Mouse (Mus musculus): Measurements from ENCODE around the gene Rnf103.

The Rnf103 gene

DNA sequence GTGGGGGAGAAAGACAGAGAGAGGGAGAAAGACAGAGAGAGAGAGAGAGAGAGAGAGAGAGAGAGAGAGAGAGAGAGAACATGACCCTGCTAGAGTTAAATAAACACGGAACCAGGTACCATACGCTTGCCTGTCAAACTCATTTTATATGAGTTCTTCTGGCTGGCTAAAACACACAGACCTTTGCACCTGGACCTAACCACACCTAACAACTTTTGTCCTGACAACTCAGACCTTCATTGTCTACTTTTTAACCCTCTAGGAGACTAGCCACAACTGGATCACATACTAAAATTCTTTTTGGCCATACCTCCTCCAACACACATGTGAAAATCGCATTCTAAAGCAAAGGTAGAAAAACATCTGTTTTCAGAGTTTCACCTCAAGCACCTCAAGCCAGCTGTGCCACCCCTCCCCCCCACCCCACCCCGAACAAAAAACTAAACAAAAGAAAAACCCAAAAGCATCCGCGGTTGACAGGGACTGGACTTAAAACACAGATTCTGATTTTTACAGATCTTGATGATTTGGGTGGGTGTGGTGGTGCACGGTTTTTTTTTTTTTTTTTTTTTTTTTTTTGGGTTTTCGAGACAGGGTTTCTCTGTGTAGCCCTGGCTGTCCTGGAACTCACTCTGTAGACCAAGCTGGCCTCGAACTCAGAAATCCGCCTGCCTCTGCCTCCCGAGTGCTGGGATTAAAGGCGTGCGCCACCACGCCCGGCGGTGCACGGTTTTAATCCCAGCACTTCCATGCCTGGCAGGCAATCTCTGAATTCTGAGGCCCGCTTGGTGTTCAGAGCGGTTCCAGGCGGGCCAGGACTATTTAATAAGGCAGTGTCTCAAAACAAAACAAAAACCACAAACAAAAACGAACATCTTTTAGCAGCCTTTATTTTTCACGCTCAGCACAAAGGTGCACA, 679 bp upstream of the Rnf103 start:
- DNase-seq = no peak

DNA sequence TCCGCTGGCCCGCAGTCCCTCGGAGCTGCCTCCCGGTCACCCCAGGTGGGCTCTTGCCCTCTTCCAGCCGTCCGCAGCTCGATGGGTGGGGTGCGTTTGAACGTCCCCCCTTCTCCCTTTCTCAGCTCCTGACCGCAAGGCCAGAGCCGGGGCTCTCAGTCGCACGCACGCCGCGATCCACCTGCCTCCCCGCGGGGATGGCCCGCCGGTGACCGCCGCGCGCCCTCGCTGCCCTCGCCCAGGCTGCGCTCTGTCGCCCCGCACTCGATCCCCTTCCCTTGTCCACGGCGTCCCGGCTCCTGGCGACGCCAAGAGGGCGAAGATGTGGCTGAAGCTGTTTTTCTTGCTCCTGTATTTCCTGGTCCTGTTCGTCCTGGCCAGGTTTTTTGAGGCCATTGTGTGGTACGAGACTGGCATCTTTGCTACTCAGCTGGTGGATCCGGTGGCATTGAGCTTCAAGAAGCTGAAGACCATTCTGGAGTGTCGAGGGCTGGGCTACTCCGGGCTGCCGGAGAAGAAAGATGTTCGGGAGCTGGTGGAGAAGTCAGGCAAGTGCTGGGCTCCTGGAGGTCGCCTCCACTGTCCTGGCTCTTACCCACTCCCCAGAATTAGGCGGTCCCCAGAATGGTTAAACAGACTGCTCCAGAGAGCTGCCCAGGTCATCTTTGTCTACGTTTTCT, 787 bp downstream of the Rnf103 start:
- DNase-seq = peak; percentile 53

DNA sequence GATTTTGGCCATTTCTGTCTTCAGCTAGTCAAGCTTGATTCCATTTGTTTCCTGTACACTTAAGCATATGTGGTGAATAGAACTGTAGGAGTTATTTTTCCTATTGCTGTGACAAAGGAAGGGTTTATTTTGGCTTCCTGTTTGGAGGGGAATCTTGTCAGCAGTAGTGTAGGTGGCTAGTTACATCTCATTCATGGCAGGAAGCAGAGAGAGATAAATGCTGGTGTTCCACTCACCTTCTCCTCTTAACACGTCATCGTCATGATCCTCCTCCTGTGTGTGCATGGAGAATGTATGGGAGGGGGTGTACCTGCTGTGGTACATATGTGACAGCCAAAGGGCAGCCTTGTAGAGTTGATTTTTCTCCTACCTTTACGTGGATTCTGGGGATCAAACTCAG, 6.9 kb downstream of the Rnf103 start:
- DNase-seq = no peak

DNA sequence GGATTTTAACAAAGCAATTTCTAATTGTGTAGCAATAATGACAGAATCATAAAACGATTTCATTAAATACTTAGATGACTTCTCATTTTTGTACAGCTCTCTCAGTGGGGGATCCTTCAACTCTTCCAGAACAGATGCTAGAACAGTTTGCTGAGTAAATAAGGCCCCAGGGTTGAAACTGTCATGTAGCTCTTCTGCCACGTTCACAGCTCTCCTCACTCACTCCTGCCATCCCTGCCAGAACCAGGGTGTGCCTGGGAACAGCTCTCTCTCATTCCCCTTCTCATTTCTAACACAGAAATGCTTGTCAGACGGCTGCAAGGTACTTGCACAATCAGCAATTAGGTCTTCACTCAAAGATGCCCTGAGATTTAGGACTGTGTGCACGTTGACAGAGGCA, 9.3 kb downstream of the Rnf103 start:
- DNase-seq = no peak

DNA sequence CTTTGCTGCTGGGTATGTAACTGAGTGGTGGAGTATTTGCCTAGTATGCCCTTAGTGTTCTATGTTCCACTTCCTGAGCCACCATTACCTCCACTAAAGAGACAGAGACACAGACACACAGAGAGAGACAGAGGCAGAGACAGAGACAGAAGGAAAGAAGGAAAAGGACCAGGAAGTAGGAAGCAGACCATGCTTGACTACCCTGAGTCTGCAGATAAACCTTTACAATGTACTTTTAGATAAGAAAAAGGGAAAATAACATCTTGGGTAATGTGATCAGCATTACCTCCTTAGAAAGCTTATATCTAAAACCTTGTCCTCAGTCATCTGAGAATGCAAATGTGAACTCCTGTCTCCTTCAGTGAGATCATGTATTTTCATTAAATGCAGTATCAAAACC, 10.0 kb downstream of the Rnf103 start:
- no peak for DNase-seq

DNA sequence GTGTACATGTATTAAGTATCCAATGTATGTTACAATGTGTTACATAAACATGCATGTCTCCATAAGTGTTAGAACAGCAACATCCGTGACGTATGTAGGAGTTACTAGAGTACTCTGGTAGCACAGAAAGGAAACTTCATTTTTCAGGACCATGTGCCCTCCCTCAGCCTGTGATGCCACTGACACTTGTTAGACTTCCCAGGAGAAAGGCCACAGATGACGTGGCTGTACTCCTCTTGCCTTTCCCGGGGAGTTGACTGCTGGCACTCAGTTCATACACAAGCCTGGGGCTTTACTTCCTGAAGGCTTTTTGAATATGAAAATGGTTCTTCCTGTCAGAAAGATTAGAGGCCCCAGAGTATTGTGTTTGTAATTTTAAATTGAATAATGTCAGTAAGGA, 10.4 kb downstream of the Rnf103 start:
- no peak for DNase-seq

DNA sequence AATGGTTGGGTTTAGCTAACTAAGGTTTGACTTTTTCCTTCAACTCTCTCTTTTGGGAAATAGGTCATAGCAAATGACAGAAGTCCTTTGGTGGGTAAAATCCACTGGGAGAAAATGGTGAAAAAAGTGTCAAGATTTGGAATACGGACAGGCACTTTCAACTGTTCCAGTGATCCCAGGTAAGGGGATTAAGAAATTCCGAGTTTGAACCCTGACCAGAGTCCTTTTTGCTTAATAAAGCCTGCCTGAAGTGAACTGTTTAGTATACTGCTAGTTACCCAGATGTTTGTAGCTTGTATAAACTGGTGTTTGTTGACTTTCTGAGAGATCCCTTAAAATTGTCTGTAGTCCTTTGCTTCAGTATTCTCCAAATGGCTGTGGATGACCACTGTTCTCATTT, 12.0 kb downstream of the Rnf103 start:
- no peak for DNase-seq

DNA sequence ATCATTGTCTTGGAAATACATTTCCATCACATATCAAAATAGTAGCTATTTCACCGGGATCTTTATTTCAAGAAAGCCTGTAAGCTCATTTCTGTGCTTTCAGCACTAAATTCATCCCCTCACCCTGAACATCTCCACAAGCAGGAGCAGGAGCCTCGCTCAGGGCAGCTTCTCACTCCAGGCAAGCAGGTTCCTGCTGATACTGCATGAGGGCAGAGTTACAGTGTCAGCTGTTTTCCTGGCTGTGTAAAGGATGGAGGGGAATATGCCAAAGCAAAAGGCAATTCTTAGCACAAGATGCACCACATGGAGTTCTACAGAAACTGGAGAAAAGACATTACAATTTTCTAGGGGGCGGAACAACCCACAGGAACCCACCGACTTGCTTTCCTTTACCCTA, 25.8 kb downstream of the Rnf103 start:
- DNase-seq = no peak

DNA sequence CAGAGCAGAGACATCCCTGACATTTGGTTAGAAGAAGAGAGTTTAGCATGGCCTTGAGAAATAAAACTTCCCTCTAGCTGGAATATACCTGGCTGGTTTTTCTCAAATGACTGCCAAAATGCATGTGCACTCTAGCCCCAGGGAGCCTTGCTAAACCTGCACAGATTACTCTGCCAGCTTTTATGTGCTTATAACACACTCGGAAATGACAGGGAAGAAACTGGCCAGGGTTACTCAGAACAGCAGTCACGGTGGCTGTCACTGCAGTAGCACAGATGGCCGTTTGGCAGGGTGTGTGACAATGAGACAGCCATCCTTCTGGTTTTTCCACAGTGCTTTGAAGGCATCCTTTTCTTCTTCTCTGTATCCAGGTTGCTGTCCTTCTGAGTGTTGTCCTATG, 31.9 kb downstream of the Rnf103 start:
- DNase-seq = no peak

DNA sequence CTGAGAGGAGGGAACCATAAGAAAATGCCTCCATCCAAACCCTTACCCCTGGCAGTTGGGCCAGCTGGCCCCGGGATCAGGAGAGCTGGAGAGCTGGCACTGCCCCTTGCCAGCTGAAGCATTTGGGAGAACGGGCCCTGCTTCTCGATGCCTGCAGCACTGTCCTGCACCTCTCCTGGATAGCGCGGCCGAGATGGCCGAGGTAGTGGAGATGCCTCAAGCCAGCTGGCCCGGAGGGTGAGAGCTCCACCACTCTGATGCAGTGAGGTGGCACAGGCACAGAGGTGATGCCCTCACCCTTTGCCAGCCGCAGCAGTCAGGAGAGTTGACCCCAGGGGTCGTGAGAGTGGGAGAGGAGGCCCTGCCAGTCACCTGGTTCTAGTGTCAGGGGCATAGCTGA, 33.4 kb downstream of the Rnf103 start:
- DNase-seq = no peak

DNA sequence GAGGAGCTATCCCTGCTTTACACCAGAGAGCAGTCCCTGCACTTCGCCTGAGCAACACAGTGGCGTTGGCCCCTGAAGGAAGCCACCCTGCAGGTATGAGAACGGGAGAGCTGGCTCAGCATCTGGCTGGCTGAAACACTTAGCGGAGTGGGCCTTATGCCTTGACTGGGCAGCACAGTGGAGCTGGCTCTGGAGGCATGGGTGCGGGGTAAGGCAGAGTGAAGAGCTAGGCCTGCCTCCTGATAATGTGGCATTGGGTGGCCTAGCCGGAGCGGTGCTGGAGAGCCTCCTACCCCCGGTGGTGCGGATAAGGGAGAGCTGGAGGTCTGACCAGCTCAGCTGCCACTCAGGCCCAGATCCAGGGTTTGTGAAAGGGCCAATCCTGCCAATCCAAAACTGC, 34.1 kb downstream of the Rnf103 start:
- DNase-seq = no peak

DNA sequence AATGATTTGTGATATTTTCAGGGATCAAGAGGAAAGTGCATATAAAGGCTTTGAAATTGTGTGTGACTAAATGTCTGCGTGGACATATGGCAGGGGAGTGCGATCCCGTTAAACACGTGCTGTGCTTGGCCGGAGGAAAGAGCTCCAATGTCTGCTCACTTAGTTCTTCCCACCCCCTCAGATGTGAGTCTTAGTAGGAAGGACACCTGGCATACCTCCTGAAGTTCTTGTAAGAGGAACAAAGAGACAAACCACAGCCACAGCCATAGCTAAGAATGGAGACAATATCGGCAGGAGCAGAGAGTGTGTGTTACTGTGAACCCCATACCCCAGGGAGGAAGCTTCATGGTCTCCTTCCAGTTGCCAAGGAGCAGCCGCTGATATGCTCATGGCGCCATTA, 36.5 kb downstream of the Rnf103 start:
- no peak for DNase-seq

DNA sequence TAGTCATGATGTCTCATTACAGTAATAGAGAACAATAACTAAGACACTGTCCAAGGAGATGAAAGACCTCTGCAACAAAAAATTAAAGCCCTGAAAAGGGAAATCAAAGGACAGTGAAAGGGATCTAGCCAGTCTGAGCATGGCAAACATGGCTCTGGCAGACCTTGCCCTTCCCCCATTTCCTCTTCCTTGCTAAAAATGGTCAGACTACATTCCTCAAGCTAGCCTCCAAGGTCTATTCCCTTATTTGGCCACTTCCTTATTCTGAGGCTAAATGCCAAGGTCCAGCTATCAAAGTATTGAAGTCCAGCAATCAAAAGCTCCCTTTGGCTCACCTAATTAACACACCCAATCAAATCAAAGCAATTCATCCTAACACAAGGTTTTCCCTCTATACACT, 43.6 kb downstream of the Rnf103 start:
- DNase-seq = no peak

DNA sequence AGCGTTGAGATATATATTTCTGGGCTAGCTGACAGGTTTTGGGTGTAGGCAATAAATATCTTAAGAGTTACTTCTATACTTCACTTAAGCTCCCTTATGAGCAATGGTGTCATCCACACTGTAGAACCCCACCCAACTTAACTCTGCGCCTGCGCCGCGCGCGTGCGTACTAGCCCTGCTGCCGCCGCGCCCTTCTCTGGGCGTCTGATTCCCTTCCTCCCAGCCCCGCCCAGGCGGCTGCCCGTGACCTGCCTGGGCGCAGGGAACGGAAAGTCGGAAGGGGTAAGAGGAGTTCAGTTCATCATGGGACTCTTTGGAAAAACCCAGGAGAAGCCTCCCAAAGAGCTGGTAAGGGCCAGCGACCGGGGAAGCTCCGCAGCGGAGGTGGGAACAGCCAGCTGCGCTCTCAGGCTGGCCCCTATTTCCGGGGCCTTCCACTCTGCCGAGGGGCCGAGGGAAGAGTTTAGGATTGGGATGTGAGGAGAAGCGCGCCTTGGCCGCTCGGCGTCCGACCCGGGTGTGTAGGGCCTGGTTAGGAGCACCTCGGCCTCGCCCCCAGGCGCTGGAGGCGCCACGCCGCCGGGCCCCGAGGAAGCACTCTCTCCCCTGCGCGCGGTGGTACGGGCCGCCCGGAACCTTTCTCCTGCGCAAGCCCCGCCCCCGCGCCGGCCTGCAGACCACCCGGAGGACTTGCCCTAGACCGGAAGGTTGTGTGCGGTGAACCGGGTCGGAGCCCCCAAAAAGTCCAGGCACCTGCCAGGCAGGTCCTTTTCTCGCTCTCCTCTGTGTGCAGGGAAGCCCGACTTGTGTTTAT, 50.2 kb downstream of the Rnf103 start, which contains the start of gene Chmp3:
Chmp3 (plus strand) TSS at position 112 of the 814 bp plus-strand sequence.
- peak; percentile 97 for DNase-seq

DNA sequence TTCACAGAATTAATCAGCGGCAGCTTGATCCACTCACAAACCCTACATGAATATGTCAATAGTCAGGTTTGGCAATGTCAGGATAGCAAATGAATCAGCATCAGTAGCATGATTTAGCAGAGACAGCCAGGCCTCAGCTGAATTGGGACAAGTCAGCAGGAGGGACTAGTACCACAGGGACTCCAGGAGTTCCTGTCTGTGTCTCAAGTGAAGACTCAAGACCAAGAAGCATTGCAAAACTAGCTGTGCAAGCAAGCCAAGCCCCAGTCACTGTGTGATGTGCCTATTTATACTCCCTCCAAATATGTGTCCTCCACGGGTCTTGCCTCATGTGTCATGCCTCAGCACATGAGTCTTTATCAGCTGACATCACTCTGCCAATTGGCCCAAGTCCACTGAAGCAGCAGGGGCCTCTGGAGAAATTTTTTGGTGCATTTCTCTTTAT, 61.8 kb downstream of the Rnf103 start:
- DNase-seq = peak; percentile 32

DNA sequence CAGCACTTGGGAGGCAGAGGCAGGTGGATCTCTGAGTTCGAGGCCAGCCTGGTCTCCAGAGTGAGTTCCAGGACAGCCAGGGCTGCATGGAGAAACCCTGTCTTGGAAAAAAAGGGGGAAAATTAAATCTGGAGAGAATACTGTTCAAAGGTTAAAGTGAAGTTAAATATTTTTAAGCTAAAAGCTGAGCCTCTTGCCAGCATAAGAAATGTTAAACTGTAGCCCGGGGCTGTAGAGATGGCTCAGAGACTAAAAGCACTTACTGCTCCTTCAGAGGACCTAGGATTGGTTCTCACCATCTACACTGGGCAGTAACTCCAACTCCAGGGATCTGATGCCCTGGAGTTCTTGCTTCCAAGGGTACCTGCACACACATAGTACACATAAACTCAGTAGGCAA, 63.1 kb downstream of the Rnf103 start:
- DNase-seq = no peak
